Mouse (Mus musculus) myocyte (in vitro differentiated cells): ENCODE results near the gene Oser1.

Experiments used
- CEBPB ChIP-seq: IDR thresholded peaks from 2 replicates; pipeline ENCODE4 v1.6.1; 2011; ENCODE audit warnings: mild to moderate bottlenecking, moderate library complexity; ENCODE audit not compliant: poor library complexity, insufficient read depth, severe bottlenecking
- POLR2A ChIP-seq: IDR thresholded peaks from one replicate; pipeline ENCODE4 v1.6.1; 2011; ENCODE audit warnings: low read depth, mild to moderate bottlenecking, control low read depth, moderate library complexity; ENCODE audit not compliant: insufficient read length

- TF ChIP-seq POLR2A (no peak), CEBPB (no peak)
Observed at GRCm38 (mm10) chr2:163412846-163413590, 11.5 kb downstream of the Oser1 start.
